In the genomic region with DNA sequence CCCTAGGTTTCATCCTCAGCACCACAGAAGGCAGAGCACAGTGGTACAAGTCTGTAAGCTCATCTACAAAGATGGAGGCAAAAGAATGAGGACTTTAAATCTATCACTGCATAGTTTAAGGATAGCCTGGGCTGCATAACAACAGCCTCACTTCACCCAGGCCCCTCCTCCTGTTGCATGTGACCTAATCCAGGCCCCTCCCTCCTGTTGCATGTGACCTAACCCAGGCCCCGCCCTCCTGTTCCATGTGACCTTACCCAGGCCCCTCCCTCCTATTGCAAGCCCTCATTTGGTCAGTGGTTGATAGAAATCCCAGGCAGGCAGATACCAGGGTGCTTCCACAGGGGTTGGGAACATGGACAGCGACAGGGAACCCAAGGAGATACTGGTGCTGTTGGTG, we compare ENCODE assay signal across 27 mouse cellular contexts.
DNase-seq lines count a peak whose midpoint lies in the region; ATAC-seq lines count a peak whose summit lies in the region.
"Had no signal": no experiment of that assay in that cellular context is flagged by ENCODE, and none has a peak within 500 bp of the region (broad histone marks: within the 10 kb centered on the region; RNA-seq: fewer than 3 reads in every experiment).

No protein-coding gene starts in this region.

- WGBS in midbrain, embryonic 11.5 days, result 69% methylated on average over 2 of the region's 2 CpGs
- 64% methylated on average over 2 of the region's 2 CpGs for WGBS in midbrain, embryonic 10.5 days

- no peak overlapping the region for H3K4me3 ChIP-seq in midbrain, embryonic 11.5 days (ENCODE audit: low read depth, low read length)
- no peak overlapping the region for H3K4me3 ChIP-seq in midbrain, embryonic 10.5 days
- H3K4me3 ChIP-seq: embryonic facial prominence, embryonic 13.5 days; embryonic facial prominence, embryonic 15.5 days; erythroblast, embryonic 14.5 days; forebrain, embryonic 10.5 days; forebrain, embryonic 12.5 days had no signal

- no peak overlapping the region for H3K9ac ChIP-seq in midbrain, embryonic 11.5 days (ENCODE audit: low read length)
- H3K9ac ChIP-seq: embryonic facial prominence, embryonic 13.5 days; embryonic facial prominence, embryonic 15.5 days; forebrain, embryonic 12.5 days had no signal

- DNase-seq in midbrain, embryonic 11.5 days (ENCODE audit: low spot score, missing footprints), result no peak
- no peak for DNase-seq in midbrain, embryonic 10.5 days (ENCODE audit: low spot score)
- DNase-seq in ES-CJ7 (ENCODE audit: low read depth, low spot score) (peak; percentile 69), R1 (ENCODE audit: low read depth, low spot score) (peak; percentile 87), ZHBTc4 (ENCODE audit: low read depth, low spot score) (peak; percentile 94)
- DNase-seq in frontal cortex, postnatal 14 days (ENCODE audit: low spot score in 2 of 2), result no peak
- DNase-seq in layer of hippocampus, postnatal 25 days (ENCODE audit: extremely low spot score in 1 of 2, low spot score in 1 of 2), result no peak
- DNase-seq: adrenal gland, adult 2 months; adrenal gland, postnatal 10 days; adrenal gland, postnatal 25 days; cerebellum, adult 11 months; cerebellum, adult 18-20 months; cerebellum, adult 8-10 months; cerebellum, adult 9-11 months; cerebellum, postnatal 14 days; cerebellum, postnatal 36 days; embryo, embryonic 11 days had no signal

- no peak overlapping the region for H3K27ac ChIP-seq in midbrain, embryonic 11.5 days (ENCODE audit: low read depth, low read length)
- no peak overlapping the region for H3K27ac ChIP-seq in midbrain, embryonic 10.5 days (replicated peaks)
- H3K27ac ChIP-seq: embryonic facial prominence, embryonic 13.5 days; embryonic facial prominence, embryonic 15.5 days; forebrain, embryonic 10.5 days; forebrain, embryonic 12.5 days had no signal

- H3K9me3 ChIP-seq in midbrain, embryonic 11.5 days (ENCODE audit: control insufficient read depth, low read length), result no peaks in the 10 kb centered on the region
- H3K9me3 ChIP-seq in midbrain, embryonic 10.5 days (replicated peaks), result no peaks in the 10 kb centered on the region
- H3K9me3 ChIP-seq: embryonic facial prominence, embryonic 15.5 days; forebrain, embryonic 10.5 days; forebrain, embryonic 12.5 days had no signal

- no peaks in the 10 kb centered on the region for H3K36me3 ChIP-seq in midbrain, embryonic 11.5 days (ENCODE audit: control insufficient read depth, insufficient read depth, low read length)
- no peaks in the 10 kb centered on the region for H3K36me3 ChIP-seq in midbrain, embryonic 10.5 days
- H3K36me3 ChIP-seq: embryonic facial prominence, embryonic 13.5 days; embryonic facial prominence, embryonic 15.5 days; forebrain, embryonic 10.5 days; forebrain, embryonic 12.5 days; G1E had no signal

- no peak overlapping the region for H3K4me2 ChIP-seq in midbrain, embryonic 11.5 days
- H3K4me2 ChIP-seq: embryonic facial prominence, embryonic 13.5 days; embryonic facial prominence, embryonic 15.5 days; forebrain, embryonic 12.5 days had no signal

- no peaks in the 10 kb centered on the region for H3K27me3 ChIP-seq in midbrain, embryonic 11.5 days (ENCODE audit: control insufficient read depth, insufficient read depth, low read length)
- no peaks in the 10 kb centered on the region for H3K27me3 ChIP-seq in midbrain, embryonic 10.5 days (ENCODE audit: low read depth, poor library complexity, severe bottlenecking)

- 0 out of 2 replicates have a peak, but pooled peaks have one; percentile 9 for ATAC-seq in midbrain, embryonic 11.5 days (ENCODE audit: low FRiP score)
- ATAC-seq in inflammation-experienced regulatory T-cells, adult 6 months, result no peak
- ATAC-seq: forebrain, embryonic 14.5 days; forebrain, embryonic 16.5 days; Patski had no signal

- no peaks in the 10 kb centered on the region; the same call in none of the 2 replicates for H3K4me1 ChIP-seq in midbrain, embryonic 11.5 days (ENCODE audit: control insufficient read depth, insufficient read depth, low read length)
- H3K4me1 ChIP-seq in midbrain, embryonic 10.5 days, result peaks cover 19% of the 10 kb centered on the region

Comparison
In these comparisons a context has a peak if more than half of its experiments do, and no peak if none do; other contexts are left out.
1. DNase-seq: peak in ES-CJ7 (single experiment), R1 (single experiment) and ZHBTc4 (single experiment); none in midbrain, embryonic 11.5 days (single experiment), midbrain, embryonic 10.5 days (single experiment), frontal cortex, postnatal 14 days (0 of 2) and layer of hippocampus, postnatal 25 days (0 of 2).